Mouse (Mus musculus) kidney, postnatal 4 days (tissue): ENCODE measurements around the gene Ggact.

Experiments used
- DNase-seq, 2 experiments: peaks; one replicate each; pipeline ENCODE4 v3.0.0; 2021; ENCODE audit warnings: mixed read lengths in 2 of 2

Gene Ggact

DNA sequence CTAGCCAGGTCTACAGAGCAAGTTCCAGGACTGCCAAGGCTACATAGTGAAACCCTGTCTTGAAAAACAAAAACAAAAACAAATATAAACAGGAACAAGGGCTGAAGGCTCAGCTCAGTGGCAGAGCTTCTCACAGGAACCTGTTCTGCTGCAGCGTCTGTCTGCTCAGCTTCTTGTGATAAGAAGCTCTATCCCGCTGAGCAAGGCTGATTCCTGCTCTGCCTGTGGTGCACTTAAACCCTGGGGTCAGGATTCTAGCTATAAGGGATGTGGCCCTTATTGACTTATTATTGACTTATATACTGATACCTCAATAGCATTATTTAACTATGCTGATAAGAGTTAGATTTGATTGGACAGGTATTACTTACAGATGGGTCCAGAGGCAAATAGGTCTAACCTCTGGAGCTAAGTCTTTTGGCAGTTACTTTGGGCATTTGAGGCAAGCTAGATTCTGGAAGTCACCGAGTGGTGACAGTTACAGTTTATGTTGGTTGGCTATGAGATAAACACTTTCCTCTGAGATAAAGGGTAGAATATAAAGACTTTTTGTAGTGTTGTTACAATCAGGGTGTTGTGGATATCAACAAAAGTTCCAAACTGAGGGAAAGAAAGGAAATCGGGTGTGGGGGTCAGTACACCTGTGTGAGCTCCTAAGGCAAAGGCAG lies 48.0 kb downstream of the Ggact start:
- DNase-seq: no peak

- peak; percentile 18 to 27 for DNase-seq
Observed at GRCm38 (mm10) chr14:122862623-122863022, 50.9 kb downstream of the Ggact start.

- DNase-seq: peak in 1 of 2 experiments; percentile 22
Observed at GRCm38 (mm10) chr14:122859792-122860191, 53.8 kb downstream of the Ggact start.

GRCm38 (mm10) chr14:122852506-122853057 lies 61.0 kb downstream of the Ggact start:
- no peak for DNase-seq

GRCm38 (mm10) chr14:122837018-122837417 lies 76.5 kb downstream of the Ggact start:
- DNase-seq: no peak

DNA sequence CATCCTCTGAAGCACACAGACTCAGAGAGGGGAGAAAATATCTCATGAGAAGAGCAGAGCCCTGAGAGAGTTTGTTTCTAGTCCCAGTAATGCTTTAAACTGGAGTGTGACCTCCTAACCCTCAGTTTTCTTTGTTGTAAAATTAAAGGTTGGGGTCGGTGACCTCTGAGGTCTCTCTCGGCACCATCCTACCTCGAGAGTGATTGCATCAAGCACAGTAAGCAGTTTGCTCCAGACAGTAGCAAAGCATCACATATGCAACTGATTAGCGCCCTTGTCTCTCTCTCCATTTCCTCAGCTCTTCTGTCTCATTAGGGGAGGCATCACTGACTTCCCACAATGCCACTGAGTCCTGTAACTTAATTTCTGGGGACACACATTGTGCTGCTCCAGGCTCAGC lies 77.3 kb downstream of the Ggact start:
- no peak for DNase-seq

DNA sequence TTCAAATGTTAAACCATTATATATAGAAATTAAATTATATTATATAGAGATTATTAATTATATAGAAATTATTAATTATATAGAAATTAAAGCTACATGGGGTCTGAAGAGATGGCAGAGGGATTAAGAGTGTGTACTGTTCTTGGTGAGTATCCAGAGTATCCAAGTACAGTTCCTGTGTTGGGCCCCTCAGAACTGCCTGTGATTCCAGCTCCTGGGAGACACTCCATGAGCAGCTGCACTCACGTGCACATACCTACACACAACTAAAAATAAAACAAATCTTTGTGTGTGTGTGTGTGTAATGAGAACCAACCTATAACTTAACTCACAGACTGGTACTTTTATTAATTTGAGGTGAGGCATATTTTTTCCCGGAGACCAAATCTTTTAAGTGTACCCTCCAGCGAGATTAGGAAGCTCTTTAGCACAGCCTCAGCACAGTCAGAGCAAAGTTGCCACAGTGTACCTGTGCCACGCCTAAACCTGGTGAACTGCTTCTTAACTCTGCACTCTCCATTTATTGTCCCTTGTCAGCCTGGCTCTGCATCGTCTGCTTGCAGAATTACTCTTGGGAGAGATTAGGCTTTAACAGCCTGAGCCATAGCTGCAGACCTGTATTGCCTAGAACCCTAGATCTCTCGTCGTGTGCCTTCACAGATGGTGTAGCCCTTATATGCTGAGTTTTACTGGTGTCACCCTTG lies 77.9 kb downstream of the Ggact start:
- no peak for DNase-seq

DNA sequence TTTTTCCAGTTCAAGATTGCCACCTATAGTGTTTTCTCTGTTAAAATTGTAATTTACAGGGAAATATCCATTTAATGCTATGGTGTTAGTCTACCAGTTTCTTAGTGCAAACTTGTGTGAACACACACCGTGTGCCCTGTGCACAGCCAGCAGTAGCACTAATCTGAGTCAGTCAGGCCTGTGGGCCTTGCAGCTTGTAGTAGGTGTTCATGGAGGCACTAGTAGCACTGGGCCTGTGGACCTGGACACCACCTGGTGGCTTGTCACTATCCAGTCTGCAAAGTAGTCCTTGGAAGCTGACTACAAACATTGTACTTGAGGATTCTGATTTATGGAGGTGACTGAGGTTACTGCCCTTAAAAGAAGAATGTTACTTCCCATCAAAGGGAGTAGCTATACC lies 78.8 kb downstream of the Ggact start:
- no peak for DNase-seq

- no peak for DNase-seq
Observed at GRCm38 (mm10) chr14:122833666-122834065, 79.9 kb downstream of the Ggact start.

GRCm38 (mm10) chr14:122830433-122830832 lies 83.1 kb downstream of the Ggact start:
- DNase-seq: no peak

DNA sequence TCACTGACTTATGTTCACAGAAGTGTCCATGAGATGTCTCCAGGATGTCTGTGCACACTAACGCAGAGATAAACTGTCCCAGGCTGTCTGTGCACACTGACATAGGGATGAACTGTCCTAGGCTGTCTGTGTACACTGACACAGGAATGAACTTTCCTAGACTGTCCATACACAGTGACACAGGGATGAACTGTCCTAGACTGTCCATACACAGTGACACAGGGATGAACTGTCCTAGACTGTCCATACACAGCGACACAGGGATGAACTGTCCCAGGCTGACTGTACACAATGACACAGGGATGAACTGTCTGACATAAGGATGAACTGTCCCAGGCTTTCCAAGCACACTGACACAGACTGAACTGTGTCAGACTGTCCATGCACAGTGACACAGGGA lies 88.1 kb downstream of the Ggact start:
- no peak for DNase-seq

- no peak for DNase-seq
Observed at GRCm38 (mm10) chr14:122823791-122824190, 89.8 kb downstream of the Ggact start.

DNA sequence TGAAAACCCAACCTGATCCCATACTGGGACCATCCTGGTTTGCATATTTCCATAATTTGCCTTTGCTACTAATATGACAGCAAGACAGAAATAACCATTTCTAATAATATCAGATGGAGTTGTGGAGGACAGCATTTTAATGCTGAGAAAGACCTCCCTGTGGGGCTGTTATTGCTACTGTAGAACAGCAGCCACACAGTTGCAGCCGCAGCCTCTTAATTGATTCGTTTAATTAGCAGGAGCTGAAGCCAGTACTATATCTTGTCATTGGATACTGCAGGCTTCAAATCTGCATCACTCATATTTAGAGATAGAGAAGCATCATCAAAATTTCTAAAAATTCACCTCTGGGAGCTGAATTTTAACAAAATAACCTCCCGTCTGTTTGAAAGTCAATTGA lies 92.6 kb downstream of the Ggact start:
- DNase-seq: no peak

GRCm38 (mm10) chr14:122800296-122800695 lies 113.3 kb downstream of the Ggact start:
- DNase-seq: no peak

- DNase-seq: no peak
Observed at GRCm38 (mm10) chr14:122793368-122793767, 120.2 kb downstream of the Ggact start.

DNA sequence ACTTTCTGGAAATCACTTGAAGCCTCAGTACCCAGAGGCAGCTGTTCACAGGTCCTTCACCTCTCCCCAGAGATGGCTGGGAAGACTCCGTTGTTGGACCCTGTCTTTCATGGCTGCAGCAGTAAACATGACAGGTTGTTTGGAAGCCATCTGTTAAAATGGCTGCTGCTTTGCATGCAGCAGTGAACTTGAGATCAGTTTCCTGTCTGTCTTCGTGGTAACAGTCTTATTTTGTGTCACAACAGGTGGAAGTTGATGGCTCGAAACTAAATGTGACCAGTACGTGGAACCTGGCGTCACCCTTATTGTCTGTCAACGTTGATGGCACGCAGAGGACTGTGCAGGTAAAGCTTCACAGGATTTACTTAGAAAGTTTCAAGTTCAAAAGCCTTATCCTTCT lies 123.4 kb downstream of the Ggact start:
- no peak for DNase-seq

GRCm38 (mm10) chr14:122788199-122788598 lies 125.4 kb downstream of the Ggact start:
- DNase-seq: no peak

- no peak for DNase-seq
Observed at GRCm38 (mm10) chr14:122784701-122785100, 128.9 kb downstream of the Ggact start.

DNA sequence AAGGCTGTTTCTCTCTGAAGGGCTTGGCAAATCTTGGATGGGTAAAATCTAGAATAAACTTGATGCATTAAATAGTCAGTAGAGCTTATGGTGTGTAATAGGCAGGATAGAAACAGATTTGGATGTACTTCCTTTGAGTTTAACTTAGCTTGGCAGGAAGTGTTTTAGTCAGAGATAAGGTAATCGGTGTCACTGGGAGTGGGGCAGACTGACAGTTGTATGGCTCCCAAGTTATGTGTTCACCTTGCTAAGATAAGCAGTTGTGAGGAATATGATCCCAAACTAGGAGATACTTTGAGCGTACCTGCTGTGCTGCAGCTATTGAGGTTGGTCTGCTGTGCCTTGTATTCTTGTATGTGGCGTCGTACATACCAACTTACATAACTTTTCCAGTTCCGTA lies 147.1 kb downstream of the Ggact start:
- DNase-seq: no peak
